In the genomic region with DNA sequence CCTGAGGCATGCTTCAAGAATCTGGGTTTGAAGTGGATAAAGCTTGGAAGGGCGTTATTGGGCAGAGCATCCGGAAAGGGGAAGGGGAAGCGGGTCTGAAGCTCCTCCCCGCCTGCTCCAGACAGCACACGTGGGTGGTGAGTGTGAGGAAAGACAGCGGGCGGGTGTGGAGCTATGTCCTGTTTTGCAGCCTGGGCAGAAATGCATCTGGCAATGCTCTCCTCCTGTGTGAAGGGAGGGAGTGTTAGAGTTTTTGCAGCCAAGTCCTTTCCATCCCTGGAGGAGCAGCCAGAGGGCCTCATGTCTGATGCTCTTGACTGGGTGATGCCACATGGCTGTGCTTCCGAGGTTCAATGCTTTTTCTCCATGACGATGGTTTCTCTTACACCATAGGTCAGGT, we compare ENCODE assay signal across 9 mouse cellular contexts.
A peak's percentile ranks its signal among the peaks of the same experiment; 100 is the strongest.
DNase-seq lines count a peak whose midpoint lies in the region; ATAC-seq and TF ChIP-seq lines count a peak whose summit lies in the region.
"Had no signal": no experiment of that assay in that cellular context is flagged by ENCODE, and none has a peak within 500 bp of the region (broad histone marks: within the 10 kb centered on the region; RNA-seq: fewer than 3 reads in every experiment).

No protein-coding gene starts in this region.

- no peak overlapping the region for H3K9ac ChIP-seq in heart, embryonic 11.5 days (ENCODE audit: low read depth, low read length)
- H3K9ac ChIP-seq in heart, embryonic 14.5 days (ENCODE audit: low read length), result no peak overlapping the region
- no peak overlapping the region for H3K9ac ChIP-seq in stomach, embryonic 14.5 days (replicated peaks; ENCODE audit: low read depth, low read length)

- no peak for ATAC-seq in heart, embryonic 11.5 days (replicated peaks; ENCODE audit: insufficient number of reproducible peaks, low FRiP score, low TSS enrichment)
- ATAC-seq in heart, embryonic 14.5 days (ENCODE audit: insufficient number of reproducible peaks, insufficient read depth, low FRiP score, low read depth), result 0 out of 2 replicates have a peak, but pooled peaks have one; percentile 47
- peak; percentile 65; the same call in 1 of the 2 replicates for ATAC-seq in stomach, embryonic 14.5 days (ENCODE audit: insufficient number of reproducible peaks, insufficient read depth, low FRiP score, low read depth)

- TF ChIP-seq POLR2A in lung, adult 2 months (IDR thresholded peaks at IDR 0.05; ENCODE audit: borderline replicate concordance, extremely low read depth, low read depth, low read length), result no peak

- peak; percentile 98 for DNase-seq in heart, adult 11 months
- DNase-seq in NIH3T3 (ENCODE audit: low read depth), result peak; percentile 31
- DNase-seq in lung, adult 2 months, result peak; percentile 25
- DNase-seq in thymus, postnatal 25 days, result no peak
- no peak for DNase-seq in midbrain, embryonic 10.5 days (ENCODE audit: low spot score)

- no peaks in the 10 kb centered on the region for H3K27me3 ChIP-seq in heart, embryonic 11.5 days (ENCODE audit: control insufficient read depth, insufficient read depth, low read length)
- H3K27me3 ChIP-seq in heart, embryonic 14.5 days (ENCODE audit: control insufficient read depth, insufficient read depth, low read length), result no peaks in the 10 kb centered on the region
- no peaks in the 10 kb centered on the region for H3K27me3 ChIP-seq in stomach, embryonic 14.5 days (ENCODE audit: control insufficient read depth, insufficient read depth, low read length)
- H3K27me3 ChIP-seq in midbrain, embryonic 10.5 days (ENCODE audit: low read depth, poor library complexity, severe bottlenecking), result no peaks in the 10 kb centered on the region

- no peak overlapping the region for H3K27ac ChIP-seq in heart, embryonic 11.5 days (ENCODE audit: low read depth, low read length)
- H3K27ac ChIP-seq in heart, embryonic 14.5 days (replicated peaks in 1 of 2; ENCODE audit: control insufficient read depth in 1 of 2, insufficient read depth in 1 of 2, low read depth in 2 of 2, low read length in 2 of 2), result no peak overlapping the region
- no peak overlapping the region for H3K27ac ChIP-seq in stomach, embryonic 14.5 days (ENCODE audit: low read length)
- no peak overlapping the region for H3K27ac ChIP-seq in midbrain, embryonic 10.5 days (replicated peaks)

- TF ChIP-seq CTCF in lung, adult 2 months (IDR thresholded peaks at IDR 0.05; ENCODE audit: insufficient read depth, low read length), result no peak

- H3K9me3 ChIP-seq in heart, embryonic 11.5 days (replicated peaks; ENCODE audit: control insufficient read depth, low read length), result no peaks in the 10 kb centered on the region
- no peaks in the 10 kb centered on the region for H3K9me3 ChIP-seq in heart, embryonic 14.5 days (ENCODE audit: control insufficient read depth, low read length)
- no peaks in the 10 kb centered on the region for H3K9me3 ChIP-seq in stomach, embryonic 14.5 days (ENCODE audit: control insufficient read depth, low read depth, low read length)
- H3K9me3 ChIP-seq in midbrain, embryonic 10.5 days (replicated peaks), result no peaks in the 10 kb centered on the region

- H3K4me1 ChIP-seq in heart, embryonic 11.5 days (ENCODE audit: control insufficient read depth, insufficient read depth, low read length), result no peaks in the 10 kb centered on the region
- H3K4me1 ChIP-seq in heart, embryonic 14.5 days (ENCODE audit: control insufficient read depth in 2 of 2, insufficient read depth in 2 of 2, low read length in 2 of 2), result no peaks in the 10 kb centered on the region
- H3K4me1 ChIP-seq in lung, adult 2 months (ENCODE audit: control insufficient read depth, insufficient read depth, low read length), result peaks cover 2% of the 10 kb centered on the region; the same call in 1 of the 2 replicates
- H3K4me1 ChIP-seq in stomach, embryonic 14.5 days (ENCODE audit: control insufficient read depth, insufficient read depth, low read length), result 0 out of 2 replicates have a peak, but pooled peaks cover 2% of the 10 kb centered on the region
- H3K4me1 ChIP-seq in midbrain, embryonic 10.5 days, result no peaks in the 10 kb centered on the region

- 35% methylated on average over 9 of the region's 9 CpGs for WGBS in heart, embryonic 11.5 days (ENCODE audit: insufficient replicate concordance)
- WGBS in heart, embryonic 14.5 days, result 32% methylated on average over 9 of the region's 9 CpGs
- WGBS in lung, adult 2 months, result 30% methylated on average over 9 of the region's 9 CpGs
- 60% methylated on average over 9 of the region's 9 CpGs for WGBS in stomach, embryonic 14.5 days
- WGBS in midbrain, embryonic 10.5 days, result 76% methylated on average over 9 of the region's 9 CpGs

- no peak overlapping the region for H3K4me3 ChIP-seq in heart, embryonic 11.5 days (ENCODE audit: low read depth, low read length)
- no peak overlapping the region for H3K4me3 ChIP-seq in heart, embryonic 14.5 days (ENCODE audit: control insufficient read depth in 1 of 2, insufficient read depth in 1 of 2, low read depth in 1 of 2, low read length in 2 of 2)
- peak overlapping the region; percentile 13 for H3K4me3 ChIP-seq in lung, adult 2 months (replicated peaks; ENCODE audit: extremely low read depth, low read depth, low read length)
- no peak overlapping the region for H3K4me3 ChIP-seq in stomach, embryonic 14.5 days (ENCODE audit: low read depth, low read length)
- H3K4me3 ChIP-seq in midbrain, embryonic 10.5 days, result no peak overlapping the region
- H3K4me3 ChIP-seq: erythroblast, embryonic 14.5 days had no signal

- no peaks in the 10 kb centered on the region for H3K36me3 ChIP-seq in heart, embryonic 11.5 days (ENCODE audit: control insufficient read depth, insufficient read depth, low read length)
- no peaks in the 10 kb centered on the region for H3K36me3 ChIP-seq in heart, embryonic 14.5 days (ENCODE audit: control insufficient read depth, insufficient read depth, low read length)
- H3K36me3 ChIP-seq in stomach, embryonic 14.5 days (ENCODE audit: control insufficient read depth, insufficient read depth, low read length), result no peaks in the 10 kb centered on the region
- no peaks in the 10 kb centered on the region for H3K36me3 ChIP-seq in midbrain, embryonic 10.5 days

- no peak overlapping the region for H3K4me2 ChIP-seq in heart, embryonic 11.5 days
- H3K4me2 ChIP-seq in heart, embryonic 14.5 days (ENCODE audit: low read length), result no peak overlapping the region
- H3K4me2 ChIP-seq in stomach, embryonic 14.5 days (replicated peaks; ENCODE audit: low read depth, low read length), result no peak overlapping the region

Comparison
In these comparisons a context has a peak if more than half of its experiments do, and no peak if none do; other contexts are left out.
1. DNase-seq: peak in heart, adult 11 months (single experiment), NIH3T3 (single experiment) and lung, adult 2 months (single experiment); none in thymus, postnatal 25 days (single experiment) and midbrain, embryonic 10.5 days (single experiment).